Mouse (Mus musculus): ENCODE measurements around the gene Rgs6. TPM values are rescaled to one million over a fixed set of nuclear protein-coding genes. Genes with fewer than 3 reads are reported as not detected.

The Rgs6 gene
- total RNA-seq, 2 experiments from 2014 or later, result 20.6 to 20.7 TPM

GRCm38 (mm10) chr12:83124111-83124510 lies 536.0 kb downstream of the Rgs6 start:
- DNase-seq (ENCODE audit: low spot score in 2 of 2), result no peak

GRCm38 (mm10) chr12:83125284-83125683 lies 537.2 kb downstream of the Rgs6 start:
- DNase-seq (ENCODE audit: low spot score in 2 of 2), result no peak

- no peak for DNase-seq (ENCODE audit: low spot score in 2 of 2)
These were observed 538.8 kb downstream of the Rgs6 start for GRCm38 (mm10) chr12:83126923-83127322.

GRCm38 (mm10) chr12:83127955-83128354 lies 539.9 kb downstream of the Rgs6 start:
- no peak for DNase-seq (ENCODE audit: low spot score in 2 of 2)

- DNase-seq (ENCODE audit: low spot score in 2 of 2), result no peak
These were observed 540.5 kb downstream of the Rgs6 start for GRCm38 (mm10) chr12:83128606-83129005.

- no peak for DNase-seq (ENCODE audit: low spot score in 2 of 2)
These were observed 543.3 kb downstream of the Rgs6 start for GRCm38 (mm10) chr12:83131405-83131804.

- peak; percentile 59 to 67 for DNase-seq (ENCODE audit: low spot score in 2 of 2)
These were observed 545.7 kb downstream of the Rgs6 start for GRCm38 (mm10) chr12:83133827-83134226.

GRCm38 (mm10) chr12:83136031-83136430 lies 547.9 kb downstream of the Rgs6 start:
- DNase-seq (ENCODE audit: low spot score in 2 of 2), result no peak

- DNase-seq (ENCODE audit: low spot score in 2 of 2), result no peak
These were observed 548.4 kb downstream of the Rgs6 start for GRCm38 (mm10) chr12:83136460-83136859.

- DNase-seq (ENCODE audit: low spot score in 2 of 2), result peak in 1 of 2 experiments; percentile 50
These were observed 548.9 kb downstream of the Rgs6 start for GRCm38 (mm10) chr12:83137001-83137400.

GRCm38 (mm10) chr12:83141164-83141563 lies 553.1 kb downstream of the Rgs6 start:
- DNase-seq (ENCODE audit: low spot score in 2 of 2), result no peak

- no peak for DNase-seq (ENCODE audit: low spot score in 2 of 2)
These were observed 554.4 kb downstream of the Rgs6 start for GRCm38 (mm10) chr12:83142507-83142906.

- no peak for DNase-seq (ENCODE audit: low spot score in 2 of 2)
These were observed 555.0 kb downstream of the Rgs6 start for GRCm38 (mm10) chr12:83143071-83143470.

- DNase-seq (ENCODE audit: low spot score in 2 of 2), result no peak
These were observed 555.5 kb downstream of the Rgs6 start for GRCm38 (mm10) chr12:83143574-83143973.

GRCm38 (mm10) chr12:83145074-83145473 lies 557.0 kb downstream of the Rgs6 start:
- DNase-seq (ENCODE audit: low spot score in 2 of 2), result no peak

GRCm38 (mm10) chr12:83145902-83146301 lies 557.8 kb downstream of the Rgs6 start:
- no peak for DNase-seq (ENCODE audit: low spot score in 2 of 2)

GRCm38 (mm10) chr12:83146917-83147316 lies 558.8 kb downstream of the Rgs6 start:
- DNase-seq (ENCODE audit: low spot score in 2 of 2), result no peak

- no peak for DNase-seq (ENCODE audit: low spot score in 2 of 2)
These were observed 561.9 kb downstream of the Rgs6 start for GRCm38 (mm10) chr12:83150030-83150429.

- no peak for DNase-seq (ENCODE audit: low spot score in 2 of 2)
These were observed 562.7 kb downstream of the Rgs6 start for GRCm38 (mm10) chr12:83150813-83151212.

- no peak for DNase-seq (ENCODE audit: low spot score in 2 of 2)
These were observed 563.4 kb downstream of the Rgs6 start for GRCm38 (mm10) chr12:83151474-83151873.

GRCm38 (mm10) chr12:83160211-83160610 lies 572.1 kb downstream of the Rgs6 start:
- DNase-seq (ENCODE audit: low spot score in 2 of 2), result no peak

GRCm38 (mm10) chr12:83160700-83161099 lies 572.6 kb downstream of the Rgs6 start:
- no peak for DNase-seq (ENCODE audit: low spot score in 2 of 2)

GRCm38 (mm10) chr12:83163721-83164120 lies 575.6 kb downstream of the Rgs6 start:
- no peak for DNase-seq (ENCODE audit: low spot score in 2 of 2)

GRCm38 (mm10) chr12:83165058-83165457 lies 577.0 kb downstream of the Rgs6 start:
- DNase-seq (ENCODE audit: low spot score in 2 of 2), result no peak

All from layer of hippocampus, postnatal 10 days (tissue).